ENCODE assay signal across 9 mouse cellular contexts in the genomic region with DNA sequence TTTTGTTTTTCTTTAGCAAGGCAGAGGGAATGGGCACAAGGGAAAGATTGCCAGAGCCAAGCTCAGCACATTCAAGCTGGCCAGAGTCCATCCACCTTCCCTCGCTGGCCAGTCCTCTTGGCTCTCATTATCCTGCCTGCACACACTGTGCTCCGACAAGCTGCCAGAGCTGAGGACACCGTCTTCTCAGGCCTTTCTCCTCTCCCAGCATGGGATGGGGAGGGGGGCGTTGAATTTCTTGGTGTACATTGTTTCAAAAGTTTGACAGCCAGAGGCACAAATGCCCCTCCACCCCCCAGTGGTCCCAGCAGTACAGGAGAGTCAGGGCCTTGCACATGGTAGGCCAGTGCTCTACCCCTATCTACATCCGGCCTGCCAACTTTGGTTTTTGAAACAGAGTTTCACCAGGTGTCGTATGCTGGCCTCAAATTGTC. TPM values are rescaled to one million over a fixed set of nuclear protein-coding genes. Genes with fewer than 3 reads are reported as not detected.
A peak's percentile ranks its signal among the peaks of the same experiment; 100 is the strongest.
DNase-seq lines count a peak whose midpoint lies in the region; ATAC-seq and TF ChIP-seq lines count a peak whose summit lies in the region.
"Had no signal": no experiment of that assay in that cellular context is flagged by ENCODE, and none has a peak within 500 bp of the region (broad histone marks: within the 10 kb centered on the region; RNA-seq: fewer than 3 reads in every experiment).

No protein-coding gene starts in this region.

- intact Hi-C loops in left cerebral cortex, postnatal 14 days (cut with DNase I), result no loop called here

- 45% methylated on average over 6 of the region's 6 CpGs for WGBS in heart, embryonic 16.5 days

- 0 out of 2 replicates have a peak, but pooled peaks cover 4% of the 10 kb centered on the region for H3K36me3 ChIP-seq in heart, embryonic 16.5 days (ENCODE audit: control insufficient read depth, insufficient read depth)
- H3K36me3 ChIP-seq in testis, adult 2 months (ENCODE audit: control insufficient read depth, insufficient read depth, low read length), result no peaks in the 10 kb centered on the region

- no peak for ATAC-seq in heart, embryonic 16.5 days (replicated peaks; ENCODE audit: extremely low read depth, insufficient read depth, low FRiP score)

- H3K9me3 ChIP-seq in heart, embryonic 16.5 days (replicated peaks; ENCODE audit: control insufficient read depth, low read length), result no peaks in the 10 kb centered on the region

- TF ChIP-seq CTCF in testis, adult 2 months (IDR thresholded peaks at IDR 0.05; ENCODE audit: control insufficient read depth, insufficient read depth, insufficient replicate concordance, low read depth, low read length), result no peak

- H3K9ac ChIP-seq in heart, embryonic 16.5 days (ENCODE audit: low read length), result no peak overlapping the region; the same call in 1 of the 2 replicates

- H3K27ac ChIP-seq in heart, embryonic 16.5 days (ENCODE audit: low read length), result no peak overlapping the region
- H3K27ac ChIP-seq in testis, adult 2 months (ENCODE audit: control insufficient read depth, insufficient read depth, low read depth, low read length), result peak overlapping the region; percentile 67

- H3K4me3 ChIP-seq in heart, embryonic 16.5 days (ENCODE audit: low read length), result peak overlapping the region; percentile 65; the same call in 1 of the 2 replicates
- peak overlapping the region; percentile 86 for H3K4me3 ChIP-seq in testis, adult 2 months (ENCODE audit: control insufficient read depth, low read depth, low read length)

- peak; percentile 50 to 66 for DNase-seq in left cerebral cortex, postnatal 14 days (ENCODE audit: low spot score in 2 of 2)
- DNase-seq in left cerebral cortex, adult 9 months (ENCODE audit: low spot score in 2 of 2), result no peak
- peak; percentile 90 for DNase-seq in cerebellum, adult 9-11 months
- DNase-seq in kidney, postnatal 10 days, result peak; percentile 73
- peak; percentile 58 for DNase-seq in lung, postnatal 10 days
- DNase-seq in retina, embryonic 14.5 days (ENCODE audit: low spot score), result no peak

- no peaks in the 10 kb centered on the region for H3K27me3 ChIP-seq in heart, embryonic 16.5 days (ENCODE audit: control insufficient read depth, insufficient read depth, low read length)
- no peaks in the 10 kb centered on the region for H3K27me3 ChIP-seq in testis, adult 2 months (ENCODE audit: control insufficient read depth, insufficient read depth, low read length)

- H3K4me2 ChIP-seq in heart, embryonic 16.5 days (ENCODE audit: low read depth, low read length), result peak overlapping the region; percentile 87

- H3K4me1 ChIP-seq in heart, embryonic 16.5 days (ENCODE audit: control insufficient read depth, insufficient read depth, low read length), result peaks cover 6% of the 10 kb centered on the region; the same call in 1 of the 2 replicates
- peaks cover 17% of the 10 kb centered on the region for H3K4me1 ChIP-seq in testis, adult 2 months (ENCODE audit: control insufficient read depth, insufficient read depth, low read length)

- 0 out of 2 replicates have a peak, but pooled peaks have one; percentile 27 for TF ChIP-seq POLR2A in testis, adult 2 months (IDR thresholded peaks at IDR 0.05; ENCODE audit: control insufficient read depth, low read depth, low read length)

RNA-seq across cellular contexts. Expression of gene Gaa, which starts 0.4 kb away (rescaled TPM):
- total RNA-seq in left cerebral cortex, postnatal 14 days (2021), result 100 to 1,000 TPM; 142 to 157 TPM
- polyA plus RNA-seq in heart, embryonic 16.5 days (2015; fragmentation: Nextera tagmentation; extraction: Ambion mirVana), result 92.3 and 95.9 TPM in 2 replicates
- polyA plus RNA-seq in testis, adult 2 months (2012; rRNA removed), result 41.9 and 46.2 TPM in 2 replicates

RNA-seq across cellular contexts. Expression of gene Eif4a3, which starts 32.6 kb away (rescaled TPM):
- 10 to 100 TPM; 84.6 to 92.1 TPM for total RNA-seq in left cerebral cortex, postnatal 14 days (2021)
- 248 and 252 TPM in 2 replicates for polyA plus RNA-seq in heart, embryonic 16.5 days (2015; fragmentation: Nextera tagmentation; extraction: Ambion mirVana)
- polyA plus RNA-seq in testis, adult 2 months (2012; rRNA removed), result 73.6 and 81.2 TPM in 2 replicates

RNA-seq across cellular contexts. Expression of gene Ccdc40, which starts 38.9 kb away (rescaled TPM):
- 1 to 10 TPM; 1.1 to 1.8 TPM for total RNA-seq in left cerebral cortex, postnatal 14 days (2021)
- 2.9 and 3.1 TPM in 2 replicates for polyA plus RNA-seq in heart, embryonic 16.5 days (2015; fragmentation: Nextera tagmentation; extraction: Ambion mirVana)
- 73.2 and 78.5 TPM in 2 replicates for polyA plus RNA-seq in testis, adult 2 months (2012; rRNA removed)

RNA-seq across cellular contexts. Expression of gene Tbc1d16, which starts 39.0 kb away (rescaled TPM):
- 10 to 100 TPM; 51.3 to 56.4 TPM for total RNA-seq in left cerebral cortex, postnatal 14 days (2021)
- polyA plus RNA-seq in heart, embryonic 16.5 days (2015; fragmentation: Nextera tagmentation; extraction: Ambion mirVana), result 15.6 and 19.1 TPM in 2 replicates
- polyA plus RNA-seq in testis, adult 2 months (2012; rRNA removed), result 1.1 and 1.2 TPM in 2 replicates

RNA-seq across cellular contexts. Expression of gene Card14, which starts 40.3 kb away (rescaled TPM):
- under 1 TPM; 0.31 to 0.42 TPM for total RNA-seq in left cerebral cortex, postnatal 14 days (2021)
- 0.20 and 0.35 TPM in 2 replicates for polyA plus RNA-seq in heart, embryonic 16.5 days (2015; fragmentation: Nextera tagmentation; extraction: Ambion mirVana)
- 0.44 and 0.76 TPM in 2 replicates for polyA plus RNA-seq in testis, adult 2 months (2012; rRNA removed)
- total RNA-seq: hematopoietic stem cell, adult 5-6 weeks had no signal

Comparison
In these comparisons a context has a peak if more than half of its experiments do, and no peak if none do; other contexts are left out.
1. DNase-seq: peak in left cerebral cortex, postnatal 14 days (2 of 2), cerebellum, adult 9-11 months (single experiment), kidney, postnatal 10 days (single experiment) and lung, postnatal 10 days (single experiment); none in left cerebral cortex, adult 9 months (0 of 2) and retina, embryonic 14.5 days (single experiment).
2. RNA of gene Ccdc40, which starts 38.9 kb away (polyA plus RNA-seq): 73.2 to 78.5 TPM in testis, adult 2 months; 2.9 to 3.1 TPM in heart, embryonic 16.5 days; every median in the first group is over 10 times any median in the second.